Mouse (Mus musculus) naive thymus-derived CD4-positive, alpha-beta T cell, adult 2 months (primary cell): Measurements from ENCODE around the gene Gucy1a1.

Experiments
- DNase-seq: peaks from one replicate; pipeline ENCODE4 v3.0.0-alpha.2; 2011; ENCODE audit warnings: low read depth

The Gucy1a1 gene

DNA sequence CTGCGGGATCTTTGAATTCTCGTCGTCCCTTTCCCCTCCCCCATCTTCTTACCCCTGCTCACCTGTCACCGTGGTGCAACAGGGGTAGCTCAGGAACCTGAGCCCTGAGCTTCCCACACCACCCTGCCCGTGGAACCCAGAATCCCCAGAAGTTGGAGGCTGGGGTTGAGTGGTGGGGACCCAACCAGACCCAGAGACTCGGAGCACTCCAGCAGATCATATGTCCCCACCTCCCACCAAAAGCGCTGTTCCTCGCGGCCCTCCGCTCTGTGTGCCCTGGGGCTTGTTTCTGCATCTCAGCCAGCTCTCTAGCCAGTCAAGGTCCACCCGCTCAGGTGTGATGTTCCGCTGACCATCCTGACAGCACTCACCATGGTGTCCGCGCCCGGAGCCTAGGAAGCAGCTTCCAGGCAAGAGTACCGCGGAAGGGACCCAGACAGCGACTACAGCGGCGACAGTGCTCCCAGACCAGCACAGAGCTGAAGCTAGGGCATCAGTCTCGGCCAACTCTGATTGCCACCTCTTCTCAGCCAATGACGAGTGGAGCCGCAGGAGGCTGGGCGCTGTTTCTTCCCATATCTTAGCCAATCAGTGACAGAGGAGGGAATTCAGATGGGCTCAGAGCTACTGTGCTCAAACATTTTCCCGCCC, 71.3 kb downstream of the Gucy1a1 start, which contains the start of gene Gucy1b1:
Gucy1b1 (minus strand) TSS at position 489 of the 651 bp plus-strand sequence.
- peak; percentile 62 for DNase-seq

DNA sequence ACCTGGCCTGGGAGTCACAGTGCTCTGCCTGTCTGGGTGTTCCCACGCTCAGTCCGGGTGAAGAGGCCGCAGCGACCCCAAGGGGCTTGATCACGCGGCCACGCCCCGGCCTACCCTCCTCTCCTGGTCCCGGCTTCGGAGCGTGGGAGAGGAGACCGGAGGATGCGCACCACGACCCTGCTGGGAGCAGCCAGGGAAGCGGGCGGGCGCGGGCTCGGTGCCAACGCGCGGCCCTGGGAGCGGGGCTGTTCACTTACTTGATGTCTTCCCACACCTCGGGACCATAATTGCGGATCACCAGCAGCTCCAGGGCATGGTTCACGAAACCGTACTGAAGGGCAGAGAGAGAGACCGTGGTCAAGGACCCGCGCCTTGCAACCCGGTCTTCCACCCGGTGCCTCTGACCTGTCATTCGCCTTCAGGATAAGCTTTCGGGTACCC, 71.8 kb downstream of the Gucy1a1 start:
- peak; percentile 17 for DNase-seq

DNA sequence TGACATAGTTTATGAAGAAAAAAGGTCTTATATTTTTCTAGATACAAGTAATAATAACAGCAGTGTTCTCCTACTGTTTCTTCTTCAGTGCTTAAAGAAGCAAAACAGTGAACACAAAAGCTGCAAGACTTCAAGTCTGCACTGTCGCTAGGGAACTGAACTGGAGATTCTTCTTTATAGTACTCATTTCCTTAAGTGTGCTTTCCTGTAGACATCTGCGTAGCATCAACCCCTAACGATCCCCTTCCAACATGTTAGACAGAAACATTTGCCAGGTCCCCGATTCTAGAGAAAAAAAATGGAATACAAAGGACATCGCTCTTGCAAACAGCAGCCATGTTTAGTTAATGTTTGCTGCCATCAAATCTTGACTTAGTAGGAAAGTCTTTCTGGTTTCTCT, 77.8 kb downstream of the Gucy1a1 start:
- DNase-seq, result no peak

- DNase-seq, result no peak
These were observed 84.0 kb downstream of the Gucy1a1 start for GRCm38 (mm10) chr3:82061402-82062180.

DNA sequence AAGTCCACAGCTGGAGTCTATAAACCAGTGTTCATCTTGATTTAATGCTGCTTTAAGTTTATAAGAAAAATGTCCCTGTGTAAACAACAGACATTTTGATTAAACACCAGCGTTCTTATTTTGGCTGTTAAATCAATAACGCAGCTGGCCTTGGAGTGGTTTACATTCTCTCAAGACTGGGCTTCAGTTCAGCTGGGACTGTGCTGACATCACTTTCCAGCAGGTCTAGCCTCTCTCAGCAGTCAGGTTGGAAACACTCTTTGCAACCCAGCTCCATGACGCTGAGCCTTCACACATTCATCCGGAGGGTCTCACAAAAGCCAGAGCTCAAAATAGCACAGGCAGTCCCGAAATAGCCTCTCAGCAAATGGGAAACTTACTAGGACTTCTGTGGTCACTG, 88.4 kb downstream of the Gucy1a1 start:
- DNase-seq, result no peak

DNA sequence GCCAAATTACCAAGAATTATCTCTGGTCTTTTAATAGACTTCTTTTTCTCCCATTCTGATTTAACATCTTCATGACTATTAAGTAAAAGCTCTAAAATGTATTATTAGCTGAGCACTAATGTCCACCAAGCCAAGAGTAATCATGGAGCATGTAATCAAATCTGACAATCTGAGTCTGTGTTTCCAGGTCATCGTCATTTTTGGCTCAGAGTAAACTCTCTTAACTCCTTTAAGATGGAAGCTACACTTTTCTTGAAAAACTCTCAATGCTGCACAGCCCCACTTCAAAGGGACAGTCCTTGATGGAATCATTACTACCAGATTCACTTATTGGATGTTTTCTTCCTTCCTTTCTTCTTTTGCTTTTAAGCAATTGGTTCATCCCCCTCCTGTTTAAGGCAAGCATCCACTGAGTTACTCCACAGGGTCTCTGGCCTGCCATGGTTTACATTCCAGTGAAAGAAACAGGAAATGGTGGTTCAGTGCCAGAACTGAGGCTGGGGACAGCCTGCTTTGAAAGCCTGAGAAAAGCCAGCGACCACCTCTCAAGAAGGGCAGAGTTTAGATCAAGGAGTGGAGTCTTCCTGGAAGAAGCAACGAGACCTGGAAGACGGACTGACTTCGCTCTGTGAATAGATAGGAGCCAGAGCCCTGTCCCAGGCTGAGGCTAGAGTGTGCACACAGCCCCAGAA, 91.2 kb downstream of the Gucy1a1 start:
- DNase-seq, result no peak

- no peak for DNase-seq
These were observed 93.6 kb downstream of the Gucy1a1 start for GRCm38 (mm10) chr3:82052029-82052428.

GRCm38 (mm10) chr3:82051468-82051867, 94.1 kb downstream of the Gucy1a1 start:
- DNase-seq, result no peak

- DNase-seq, result no peak
These were observed 96.9 kb downstream of the Gucy1a1 start for GRCm38 (mm10) chr3:82048681-82049080.

- DNase-seq, result no peak
These were observed 97.5 kb downstream of the Gucy1a1 start for GRCm38 (mm10) chr3:82048078-82048477.

- DNase-seq, result peak; percentile 53
These were observed 98.4 kb downstream of the Gucy1a1 start for GRCm38 (mm10) chr3:82047100-82047753.

- no peak for DNase-seq
These were observed 99.5 kb downstream of the Gucy1a1 start for GRCm38 (mm10) chr3:82046087-82046486.

- no peak for DNase-seq
These were observed 100.7 kb downstream of the Gucy1a1 start for GRCm38 (mm10) chr3:82044902-82045301.

DNA sequence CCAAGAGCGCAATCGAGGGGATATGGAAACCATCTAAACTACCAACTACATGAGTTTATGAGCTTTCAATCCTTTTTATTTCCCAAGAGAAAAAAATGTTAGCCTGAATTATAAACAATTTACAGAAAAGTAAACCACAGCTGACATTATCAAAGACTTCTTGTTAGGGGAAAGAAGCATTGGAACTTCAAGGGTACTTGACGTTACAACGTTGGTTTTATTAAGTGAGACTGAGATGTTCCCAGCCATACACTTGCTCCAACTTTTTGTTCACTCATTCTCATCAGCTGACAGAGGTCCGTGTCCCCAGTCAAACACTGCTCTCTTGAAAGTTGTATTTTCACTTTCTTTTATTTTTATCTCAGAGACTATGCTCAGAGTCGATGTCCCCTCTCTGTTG, 101.9 kb downstream of the Gucy1a1 start:
- no peak for DNase-seq
